Mouse (Mus musculus) liver, embryonic 14.5 days (tissue): ENCODE measurements around the gene Eef1akmt1. TPM values are rescaled to one million over a fixed set of nuclear protein-coding genes. Genes with fewer than 3 reads are reported as not detected.

ENCODE experiments used
- ATAC-seq: fragments of 200-750 bp; cut with Nextera tagmentation; 2 replicates; pipeline ENCODE4 v1.8.0; 2017; ENCODE audit warnings: moderate number of reproducible peaks, mild to moderate bottlenecking, moderate library complexity; ENCODE audit not compliant: insufficient read depth
- DNase-seq, 3 experiments: peaks; one replicate each; pipeline ENCODE4 v3.0.0-alpha.2; 2012 to 2013; ENCODE audit warnings: low read depth in 3 of 3, low spot score in 3 of 3
- H3K27ac ChIP-seq: fragments of 300-500 bp; sonication (generic); 2 replicates; pipeline ENCODE4 v1.5.1; 2014; ENCODE audit warnings: moderate library complexity, mild to moderate bottlenecking, control low read depth, inconsistent platforms
- H3K27me3 ChIP-seq: fragments of 300-500 bp; sonication (generic); 2 replicates; pipeline ENCODE4 v1.6.1; 2014; ENCODE audit warnings: mild to moderate bottlenecking, low read length, moderate library complexity; ENCODE audit not compliant: control insufficient read depth, insufficient read depth
- H3K36me3 ChIP-seq: fragments of 300-500 bp; sonication (generic); replicated peaks from 2 replicates; pipeline ENCODE4 v1.6.1; 2014; ENCODE audit warnings: low read depth; ENCODE audit not compliant: control insufficient read depth, insufficient read depth
- H3K4me1 ChIP-seq, 2 experiments: fragments of 200-500 bp in 1 of 2; fragments of 300-500 bp in 1 of 2; sonication (generic) in 1 of 2; replicated peaks; 2 replicates each; pipeline ENCODE4 v1.6.1; 2012 to 2014; ENCODE audit warnings: antibody characterized with exemption in 1 of 2, inconsistent platforms in 1 of 2, low read length in 1 of 2; ENCODE audit not compliant: control insufficient read depth in 2 of 2, insufficient read depth in 2 of 2
- H3K4me2 ChIP-seq: fragments of 300-500 bp; sonication (generic); 2 replicates; pipeline ENCODE4 v1.6.1; 2014; ENCODE audit warnings: low read depth, mild to moderate bottlenecking, control low read depth, moderate library complexity
- H3K4me3 ChIP-seq, 2 experiments: fragments of 200-500 bp in 1 of 2; fragments of 300-500 bp in 1 of 2; sonication (generic) in 1 of 2; 2 replicates each; pipeline ENCODE4 v1.5.1; 2012 to 2014; ENCODE audit warnings: low read depth in 2 of 2, low read length in 2 of 2, mild to moderate bottlenecking in 2 of 2, control low read depth in 1 of 2, inconsistent platforms in 1 of 2, moderate library complexity in 1 of 2; ENCODE audit not compliant: insufficient read depth in 1 of 2
- H3K9ac ChIP-seq: fragments of 300-500 bp; sonication (generic); replicated peaks from 2 replicates; pipeline ENCODE4 v1.6.1; 2014; ENCODE audit warnings: mild to moderate bottlenecking, control low read depth, moderate library complexity
- H3K9me3 ChIP-seq: fragments of 300-500 bp; sonication (generic); 2 replicates; pipeline ENCODE4 v1.6.1; 2016; ENCODE audit warnings: low read length, mixed read lengths; ENCODE audit not compliant: control insufficient read depth
- CTCF ChIP-seq: IDR thresholded peaks from 2 replicates; pipeline ENCODE4 v1.5.1; 2016; ENCODE audit warnings: antibody characterized with exemption, low read depth, control low read depth
- EP300 ChIP-seq: IDR thresholded peaks from 2 replicates; pipeline ENCODE4 v1.6.1; 2016; ENCODE audit warnings: antibody characterized with exemption, low read depth
- WGBS: fragments of 180-500 bp; shearing (Covaris S2); extraction: QIAGEN DNeasy Blood & Tissue Kit; methylation state at CpG from one replicate; pipeline ENCODE4 v1.1.7; 2014; ENCODE audit not compliant: insufficient replicate concordance; 5-methylcytosine and 5-hydroxymethylcytosine counted together
- polyA plus RNA-seq, 2 experiments: library from polyadenylated mRNA; depleted of rRNA in 1 of 2; stranded (reverse) in 1 of 2; unstranded in 1 of 2; fragments of >200 nt; fragmentation: Nextera tagmentation in 1 of 2; extraction: Ambion mirVana in 1 of 2; gene quantifications; 2 replicates each; pipeline versions ENCODE4 v1.2.1 to v1.2.3; 2012 to 2014

Eef1akmt1 gene
- polyA plus RNA-seq, 2 experiments: 14.0 to 41.8 TPM

DNA sequence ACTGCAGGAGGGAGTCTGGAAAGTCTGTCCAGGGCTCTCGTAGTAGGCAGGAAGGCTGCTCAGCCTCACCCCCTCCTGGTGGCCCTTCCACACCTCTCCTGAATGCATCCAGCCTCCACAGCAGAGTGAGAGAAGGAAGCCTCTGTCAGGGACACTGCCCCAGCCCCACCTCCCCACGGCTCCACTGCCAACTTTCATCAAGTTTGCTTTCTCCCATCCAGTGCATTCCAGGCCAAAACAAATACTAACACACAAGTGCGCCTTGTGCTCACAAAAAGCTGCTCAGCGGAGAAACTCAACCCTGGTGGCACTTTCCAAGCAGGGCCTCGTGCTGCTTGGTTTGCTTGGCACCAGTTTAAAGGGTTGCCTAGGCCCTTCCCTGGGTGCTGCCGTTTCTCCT, 61.9 kb downstream of the Eef1akmt1 start:
- H3K36me3 ChIP-seq: no peaks in the 10 kb centered on the region
- WGBS: 62% methylated on average over 6 of the region's 6 CpGs
- TF ChIP-seq CTCF (no peak), EP300 (no peak)
- H3K27ac ChIP-seq: no peak overlapping the region
- H3K9ac ChIP-seq: no peak overlapping the region
- H3K9me3 ChIP-seq: no peaks in the 10 kb centered on the region
- H3K4me3 ChIP-seq: no peak overlapping the region
- no peak for ATAC-seq
- H3K4me2 ChIP-seq: no peak overlapping the region
- H3K4me1 ChIP-seq: no peaks in the 10 kb centered on the region
- no peak for DNase-seq
- H3K27me3 ChIP-seq: no peaks in the 10 kb centered on the region

DNA sequence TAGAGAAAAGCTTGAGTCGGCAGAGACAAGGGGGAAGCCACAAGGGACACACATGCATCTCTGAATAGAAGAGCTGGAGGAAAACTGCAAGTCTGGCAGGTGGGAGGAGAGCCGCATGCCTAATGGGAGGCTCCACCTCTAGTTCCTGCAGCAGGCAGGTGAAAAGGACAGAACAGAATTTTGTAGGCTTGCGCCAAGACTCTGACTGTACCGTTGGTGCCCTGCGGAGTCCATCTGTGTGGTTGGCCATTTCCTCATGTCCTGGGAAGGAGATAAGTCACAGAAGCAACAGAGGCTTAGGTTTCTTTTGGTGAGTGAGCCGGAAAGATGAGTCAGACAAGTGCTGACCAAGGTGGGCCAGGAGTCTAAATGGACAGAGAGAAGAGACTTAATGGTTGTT, 67.7 kb downstream of the Eef1akmt1 start:
- WGBS: 75% methylated on average over 6 of the region's 6 CpGs
- TF ChIP-seq CTCF (no peak), EP300 (no peak)
- DNase-seq (no peak), ATAC-seq (no peak)
- H3K27me3 ChIP-seq: no peaks in the 10 kb centered on the region
- H3K36me3 ChIP-seq: no peaks in the 10 kb centered on the region
- no peak overlapping the region for H3K27ac ChIP-seq
- no peak overlapping the region for H3K4me3 ChIP-seq
- H3K4me2 ChIP-seq: no peak overlapping the region
- H3K9ac ChIP-seq: no peak overlapping the region
- H3K4me1 ChIP-seq: no peaks in the 10 kb centered on the region
- H3K9me3 ChIP-seq: no peaks in the 10 kb centered on the region

Other genes with a start within 250 kb of the Eef1akmt1 start
- gene Cryl1, start 173.1 kb downstream of the Eef1akmt1 start, polyA plus RNA-seq (2012; rRNA removed): 5.9 and 7.4 TPM in 2 replicates
- gene Cryl1, start 173.1 kb downstream of the Eef1akmt1 start, polyA plus RNA-seq (2014; fragmentation: Nextera tagmentation; extraction: Ambion mirVana): 6.0 and 8.3 TPM in 2 replicates
- 1.1 and 1.6 TPM in 2 replicates for gene Ift88, start 147.6 kb downstream of the Eef1akmt1 start, polyA plus RNA-seq (2012; rRNA removed)
- gene Ift88, start 147.6 kb downstream of the Eef1akmt1 start, polyA plus RNA-seq (2014; fragmentation: Nextera tagmentation; extraction: Ambion mirVana): 1.6 and 1.8 TPM in 2 replicates
- 0.50 and 0.62 TPM in 2 replicates for gene Il17d, start 46.8 kb downstream of the Eef1akmt1 start, polyA plus RNA-seq (2012; rRNA removed)
- gene Il17d, start 46.8 kb downstream of the Eef1akmt1 start, polyA plus RNA-seq (2014; fragmentation: Nextera tagmentation; extraction: Ambion mirVana): 0.08 TPM in 1 of 2 replicates, not detected in the other
- gene Xpo4, start 93.8 kb upstream of the Eef1akmt1 start, polyA plus RNA-seq (2012; rRNA removed): 5.1 and 6.8 TPM in 2 replicates
- 14.5 and 17.5 TPM in 2 replicates for gene Xpo4, start 93.8 kb upstream of the Eef1akmt1 start, polyA plus RNA-seq (2014; fragmentation: Nextera tagmentation; extraction: Ambion mirVana)
- not detected in 2 replicates for gene Gm49361, start 174.5 kb upstream of the Eef1akmt1 start, polyA plus RNA-seq (2012; rRNA removed)
- not detected in 2 replicates for gene Gm49361, start 174.5 kb upstream of the Eef1akmt1 start, polyA plus RNA-seq (2014; fragmentation: Nextera tagmentation; extraction: Ambion mirVana)
- 2.6 and 3.2 TPM in 2 replicates for gene Lats2, start 186.8 kb upstream of the Eef1akmt1 start, polyA plus RNA-seq (2012; rRNA removed)
- 3.9 and 4.1 TPM in 2 replicates for gene Lats2, start 186.8 kb upstream of the Eef1akmt1 start, polyA plus RNA-seq (2014; fragmentation: Nextera tagmentation; extraction: Ambion mirVana)
- gene Sap18, start 226.6 kb upstream of the Eef1akmt1 start, polyA plus RNA-seq (2012; rRNA removed): 4.7 and 18.0 TPM in 2 replicates
- gene Sap18, start 226.6 kb upstream of the Eef1akmt1 start, polyA plus RNA-seq (2014; fragmentation: Nextera tagmentation; extraction: Ambion mirVana): 6.0 and 13.3 TPM in 2 replicates